Mouse (Mus musculus) cerebellum, postnatal 10 days (tissue): ENCODE results near the gene Grid2.

ENCODE experiments used
- DNase-seq, 2 experiments: peaks; one replicate each; pipeline ENCODE4 v3.0.0; 2021; ENCODE audit warnings: mixed read lengths in 2 of 2

Grid2 gene

DNA sequence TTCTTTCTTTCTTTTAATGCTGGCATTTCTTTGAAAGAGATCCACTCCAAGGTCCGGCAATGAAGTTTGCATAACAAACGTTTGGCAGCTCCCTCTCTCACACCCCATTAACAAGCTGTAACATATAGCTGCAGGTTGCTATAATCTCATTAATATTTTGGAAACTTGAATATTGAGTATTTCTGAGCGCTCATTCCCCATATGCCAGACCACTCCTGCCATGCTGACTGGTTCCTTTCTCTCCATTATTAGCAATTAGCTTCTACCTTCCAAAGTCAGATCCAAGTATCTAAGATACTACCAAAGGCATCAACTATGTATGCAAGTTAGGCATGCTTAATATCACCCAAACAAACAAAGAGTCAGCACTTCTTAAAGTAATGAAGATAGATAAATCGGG is 1477.6 kb downstream of the Grid2 start:
- DNase-seq: peak in 1 of 2 experiments; percentile 5

DNA sequence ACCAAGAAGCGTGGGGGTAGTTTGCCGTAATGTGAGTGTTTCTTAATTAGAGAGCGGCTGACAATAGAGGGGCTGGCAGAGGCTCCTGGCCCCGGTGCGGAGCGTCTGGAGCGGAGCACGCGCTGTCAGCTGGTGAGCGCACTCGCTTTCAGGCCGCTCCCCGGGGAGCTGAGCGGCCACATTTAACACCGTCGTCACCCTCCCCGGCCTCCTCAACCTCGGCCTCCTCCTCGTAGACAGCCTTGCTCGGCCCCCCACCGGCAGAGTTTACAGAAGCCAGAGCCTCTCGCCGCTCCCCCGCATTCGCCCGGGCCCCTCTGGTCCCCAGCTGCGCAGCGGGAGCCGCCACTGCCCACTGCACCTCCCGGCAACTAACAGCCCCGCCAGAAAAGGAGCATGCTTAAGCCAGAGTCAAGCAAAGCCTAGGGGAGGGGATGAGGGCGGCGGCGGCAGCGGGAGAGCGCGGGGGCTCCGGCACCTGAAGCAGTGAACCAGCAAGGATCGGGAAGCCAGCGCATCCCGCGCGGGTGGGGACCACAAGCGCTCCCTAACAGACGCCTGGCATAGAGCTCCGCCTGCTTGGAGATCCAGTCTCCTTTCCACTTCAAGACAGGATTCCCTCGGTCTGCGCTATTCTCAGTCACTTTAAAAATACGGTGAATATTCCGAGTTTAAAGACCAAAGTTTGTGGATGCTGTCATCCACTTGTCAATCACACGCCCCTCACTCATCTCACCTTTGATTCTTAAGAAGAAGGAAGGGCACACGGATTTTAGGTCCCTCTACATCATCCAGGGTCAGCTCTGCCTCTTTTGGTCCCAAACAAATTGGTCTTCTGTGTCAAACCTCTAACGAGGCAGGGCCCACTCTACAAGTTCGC is 1479.0 kb downstream of the Grid2 start:
- peak; percentile 65 to 81 for DNase-seq

DNA sequence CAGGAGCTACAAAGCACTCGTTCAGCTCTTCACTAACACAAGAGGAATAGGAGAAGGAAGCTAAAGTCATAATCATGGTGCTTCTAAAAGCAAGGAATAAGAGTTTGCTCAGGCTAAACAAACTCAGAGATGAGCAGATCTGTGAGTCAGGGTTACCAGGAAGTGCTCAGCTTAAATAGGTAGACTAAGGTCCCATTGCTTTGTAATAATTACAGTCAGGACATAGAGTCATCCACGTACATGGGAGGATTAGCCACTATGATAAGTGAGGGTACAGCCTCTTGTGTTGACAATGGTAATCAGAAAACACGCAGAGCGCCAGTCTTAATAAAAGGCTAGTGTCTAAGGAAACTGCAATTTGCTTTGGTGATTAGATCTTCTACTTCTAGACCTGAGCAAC is 1480.6 kb downstream of the Grid2 start:
- DNase-seq: no peak

DNA sequence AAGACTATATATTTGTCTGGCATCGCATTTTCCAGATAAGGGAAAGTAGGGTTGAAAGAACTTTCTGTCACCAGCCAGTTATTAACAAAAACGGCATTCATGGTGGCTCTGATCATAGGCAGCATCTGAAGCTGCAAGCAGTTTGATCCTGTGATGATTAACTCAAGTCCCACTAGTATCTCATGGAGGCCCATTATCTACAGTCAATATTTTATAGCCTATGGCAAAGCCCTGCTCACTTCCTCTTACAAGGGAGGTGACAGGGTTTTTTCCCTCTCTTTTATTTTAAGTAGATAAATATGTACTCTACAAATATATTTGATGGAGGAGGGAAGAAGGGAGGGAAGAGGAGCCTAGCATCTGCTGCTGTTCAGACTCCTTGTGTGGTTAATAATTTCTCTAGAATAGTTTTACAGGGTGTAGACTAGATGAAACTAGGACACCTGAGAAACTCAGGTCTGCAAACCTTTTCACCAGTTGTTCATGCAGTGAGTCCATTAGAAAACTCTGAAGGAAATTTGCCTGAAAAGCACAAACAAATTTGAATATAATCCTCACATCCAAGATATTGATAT is 1487.3 kb downstream of the Grid2 start:
- DNase-seq: no peak
